Mouse (Mus musculus): ENCODE data around the gene Rora. TPM values are rescaled to one million over a fixed set of nuclear protein-coding genes. Genes with fewer than 3 reads are reported as not detected.
A peak's percentile ranks its signal among the peaks of the same experiment; 100 is the strongest.

Gene Rora
- polyA plus RNA-seq, 1 experiment from 2014 or later = 6.6 TPM

DNA sequence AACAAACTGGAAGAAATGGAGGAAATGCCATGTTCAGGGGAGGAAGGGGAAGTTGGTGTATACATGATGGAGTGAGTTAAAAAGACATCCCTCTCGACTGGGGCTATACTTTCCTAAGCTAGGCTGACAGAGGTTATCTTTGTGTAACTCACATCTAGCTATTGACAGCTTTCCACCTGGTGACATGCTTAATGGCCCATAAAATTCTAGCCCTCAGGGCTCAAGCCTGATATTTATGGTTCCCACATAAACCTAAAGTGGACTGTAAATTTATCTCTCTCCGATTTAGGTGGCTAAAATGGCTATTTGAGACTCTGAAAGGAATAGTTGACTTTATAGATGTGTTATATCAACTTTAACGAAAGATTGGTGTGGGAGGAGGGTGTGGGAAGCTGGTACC, 571.3 kb downstream of the Rora start:
- no peaks in the 10 kb centered on the region for H3K36me3 ChIP-seq (replicated peaks)
- 67% methylated on average over 3 of the region's 3 CpGs for WGBS
- no peaks in the 10 kb centered on the region for H3K9me3 ChIP-seq
- no peak overlapping the region for H3K4me3 ChIP-seq
- no peak overlapping the region for H3K27ac ChIP-seq (replicated peaks)
- H3K4me1 ChIP-seq = peaks cover 22% of the 10 kb centered on the region
- DNase-seq (ENCODE audit: low spot score) = no peak
- no peaks in the 10 kb centered on the region for H3K27me3 ChIP-seq (replicated peaks; ENCODE audit: low read depth, poor library complexity, severe bottlenecking)

DNA sequence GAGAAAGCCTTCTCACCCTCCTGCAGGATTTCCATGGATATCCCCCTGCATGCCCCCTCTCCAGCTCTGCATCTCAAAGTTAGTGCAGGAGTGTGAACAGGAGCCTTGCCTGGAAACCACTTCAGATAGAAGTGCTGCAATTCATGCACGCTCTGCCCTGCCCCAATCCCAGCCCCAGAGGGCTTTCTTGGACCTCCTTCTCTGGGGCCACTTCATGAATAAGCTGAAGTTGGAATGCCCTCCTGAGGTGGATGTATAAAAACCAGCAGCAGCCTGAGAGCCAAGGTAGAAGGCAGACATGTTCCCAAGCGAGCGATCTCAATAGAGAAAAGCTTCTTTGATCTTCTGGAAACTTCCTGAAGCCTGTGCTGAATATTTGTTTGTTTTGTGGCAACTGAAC, 572.8 kb downstream of the Rora start:
- Histone ChIP-seq H3K36me3 (replicated peaks) (no peaks in the 10 kb centered on the region), H3K27me3 (replicated peaks; ENCODE audit: low read depth, poor library complexity, severe bottlenecking) (no peaks in the 10 kb centered on the region), H3K27ac (replicated peaks) (no peak overlapping the region), H3K4me1 (peaks cover 22% of the 10 kb centered on the region), H3K4me3 (no peak overlapping the region), H3K9me3 (0 out of 2 replicates have a peak, but pooled peaks cover under 1% of the 10 kb centered on the region)
- peak; percentile 20 for DNase-seq (ENCODE audit: low spot score)
- 46% methylated on average over 3 of the region's 3 CpGs for WGBS

DNA sequence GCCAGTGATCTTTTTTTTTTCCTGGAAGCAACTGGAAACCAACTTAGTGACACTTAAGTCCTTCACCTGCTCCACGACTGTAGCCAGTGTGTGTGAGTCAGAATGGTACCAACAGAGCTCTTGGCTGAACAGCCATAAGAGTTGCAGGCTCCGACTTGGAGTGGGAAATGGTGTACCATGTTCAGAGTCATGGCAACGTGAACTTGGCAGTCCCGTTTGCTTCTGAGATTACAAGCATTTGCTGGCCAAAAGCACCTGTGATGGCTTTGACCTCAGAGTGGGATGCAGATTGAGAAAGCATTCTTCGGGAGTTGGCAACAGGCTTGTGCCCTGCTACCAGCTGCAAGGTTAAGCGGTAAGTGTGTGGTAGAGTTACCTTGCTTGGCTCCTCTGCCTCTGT, 574.2 kb downstream of the Rora start:
- H3K4me3 ChIP-seq = no peak overlapping the region
- no peak overlapping the region for H3K27ac ChIP-seq (replicated peaks)
- peaks cover 22% of the 10 kb centered on the region for H3K4me1 ChIP-seq
- H3K36me3 ChIP-seq (replicated peaks) = no peaks in the 10 kb centered on the region
- DNase-seq (ENCODE audit: low spot score) = no peak
- whole genome bisulfite sequencing = 90% methylated on average over 6 of the region's 6 CpGs
- H3K27me3 ChIP-seq (replicated peaks; ENCODE audit: low read depth, poor library complexity, severe bottlenecking) = no peaks in the 10 kb centered on the region
- 0 out of 2 replicates have a peak, but pooled peaks cover 4% of the 10 kb centered on the region for H3K9me3 ChIP-seq

DNA sequence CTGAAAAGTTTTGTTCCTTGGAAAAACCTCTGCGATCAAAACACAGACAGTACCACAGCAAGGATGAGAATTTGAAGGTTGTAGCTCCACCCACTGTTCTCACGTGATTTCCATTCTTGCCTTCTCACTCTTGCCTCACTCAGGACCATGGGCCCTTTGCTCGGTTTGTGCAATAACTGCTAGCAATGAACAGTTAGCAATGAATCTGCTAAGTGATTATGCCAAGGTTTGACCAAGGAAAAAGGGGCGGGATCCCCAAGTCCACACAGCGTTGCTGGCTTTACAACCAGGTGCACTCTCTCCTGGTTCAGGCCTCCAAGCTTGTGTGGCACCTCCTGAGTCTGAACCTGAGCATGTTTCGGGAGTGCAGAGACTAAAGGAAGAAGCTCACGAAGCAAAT, 576.3 kb downstream of the Rora start:
- H3K4me3 ChIP-seq = no peak overlapping the region
- 87% methylated on average over 7 of the region's 7 CpGs for WGBS
- no peaks in the 10 kb centered on the region for H3K27me3 ChIP-seq (replicated peaks; ENCODE audit: low read depth, poor library complexity, severe bottlenecking)
- H3K4me1 ChIP-seq = peaks cover 23% of the 10 kb centered on the region
- H3K36me3 ChIP-seq (replicated peaks) = no peaks in the 10 kb centered on the region
- H3K27ac ChIP-seq (replicated peaks) = no peak overlapping the region
- H3K9me3 ChIP-seq = 0 out of 2 replicates have a peak, but pooled peaks cover 4% of the 10 kb centered on the region
- no peak for DNase-seq (ENCODE audit: low spot score)

DNA sequence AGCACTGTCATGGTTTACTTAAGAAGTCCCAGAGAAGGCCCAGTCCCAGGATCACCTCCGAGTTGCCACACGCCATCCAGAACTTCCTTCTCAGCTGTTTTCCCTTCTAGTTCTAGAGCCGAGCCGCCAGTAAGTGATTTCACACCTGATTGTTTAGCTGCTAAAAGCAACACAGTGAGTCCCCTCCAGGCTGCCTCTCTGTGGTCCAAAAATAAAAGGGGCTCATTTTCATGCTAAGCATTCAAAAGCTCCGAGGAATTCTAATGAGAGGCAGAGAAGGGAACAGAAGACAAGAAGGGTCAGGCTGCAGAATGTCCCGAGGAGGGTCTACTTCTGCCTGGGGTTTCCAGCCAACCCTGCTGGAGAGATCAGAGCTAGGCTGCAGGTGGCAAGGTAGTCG, 580.9 kb downstream of the Rora start:
- 41% methylated on average over 7 of the region's 7 CpGs for WGBS
- no peaks in the 10 kb centered on the region for H3K36me3 ChIP-seq (replicated peaks)
- H3K9me3 ChIP-seq = 0 out of 2 replicates have a peak, but pooled peaks cover 4% of the 10 kb centered on the region
- no peaks in the 10 kb centered on the region for H3K27me3 ChIP-seq (replicated peaks; ENCODE audit: low read depth, poor library complexity, severe bottlenecking)
- H3K4me3 ChIP-seq = no peak overlapping the region
- H3K4me1 ChIP-seq = peaks cover 16% of the 10 kb centered on the region
- H3K27ac ChIP-seq (replicated peaks) = no peak overlapping the region
- DNase-seq (ENCODE audit: low spot score) = no peak

DNA sequence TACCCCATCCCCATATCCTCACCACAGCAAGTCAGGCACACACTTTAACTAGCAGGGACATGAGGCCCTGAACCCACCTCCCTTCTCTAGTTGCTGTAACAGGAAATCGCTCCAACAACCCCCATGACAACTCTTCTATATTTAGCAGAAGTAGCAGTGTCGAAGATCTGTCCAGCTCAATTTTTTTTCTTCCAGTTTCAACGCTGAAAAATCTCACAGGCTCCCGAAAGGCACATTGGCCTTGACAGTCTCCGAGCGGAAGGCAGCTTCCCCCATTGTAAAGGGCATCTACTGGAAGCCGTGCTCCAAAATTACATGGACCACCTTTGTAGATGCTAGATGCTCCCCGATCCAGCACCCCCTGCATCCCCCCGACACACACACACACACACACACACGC, 583.7 kb downstream of the Rora start:
- WGBS = 81% methylated on average over 10 of the region's 10 CpGs
- Histone ChIP-seq H3K36me3 (replicated peaks) (no peaks in the 10 kb centered on the region), H3K27ac (replicated peaks) (no peak overlapping the region), H3K4me1 (peaks cover 26% of the 10 kb centered on the region), H3K4me3 (no peak overlapping the region), H3K9me3 (no peaks in the 10 kb centered on the region), H3K27me3 (replicated peaks; ENCODE audit: low read depth, poor library complexity, severe bottlenecking) (no peaks in the 10 kb centered on the region)
- no peak for DNase-seq (ENCODE audit: low spot score)

DNA sequence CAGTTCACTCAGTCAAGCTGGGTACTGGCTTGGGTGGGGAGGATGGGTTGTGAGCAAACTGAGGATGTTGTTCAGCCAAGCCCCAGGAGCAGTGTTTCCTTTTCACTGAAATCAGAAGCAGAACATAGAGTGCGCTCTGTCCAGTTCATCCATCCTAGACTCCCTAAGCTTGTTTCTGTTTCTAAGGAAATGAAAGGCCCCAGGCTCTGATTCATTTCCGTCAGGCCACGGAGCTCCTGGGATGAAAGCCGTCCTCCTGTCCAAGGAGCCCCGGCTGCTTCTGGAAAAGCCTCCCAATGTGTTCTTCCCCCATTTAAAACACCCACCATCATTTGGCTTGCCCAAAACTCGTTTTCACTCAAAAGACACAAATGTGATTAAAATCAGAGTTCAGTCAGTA, 589.0 kb downstream of the Rora start:
- WGBS = 41% methylated on average over 6 of the region's 6 CpGs
- Histone ChIP-seq H3K9me3 (no peaks in the 10 kb centered on the region), H3K4me1 (peaks cover 27% of the 10 kb centered on the region), H3K27ac (replicated peaks) (no peak overlapping the region; the same call in 1 of the 2 replicates), H3K36me3 (replicated peaks) (no peaks in the 10 kb centered on the region), H3K27me3 (replicated peaks; ENCODE audit: low read depth, poor library complexity, severe bottlenecking) (no peaks in the 10 kb centered on the region), H3K4me3 (no peak overlapping the region)
- DNase-seq (ENCODE audit: low spot score) = peak; percentile 15

DNA sequence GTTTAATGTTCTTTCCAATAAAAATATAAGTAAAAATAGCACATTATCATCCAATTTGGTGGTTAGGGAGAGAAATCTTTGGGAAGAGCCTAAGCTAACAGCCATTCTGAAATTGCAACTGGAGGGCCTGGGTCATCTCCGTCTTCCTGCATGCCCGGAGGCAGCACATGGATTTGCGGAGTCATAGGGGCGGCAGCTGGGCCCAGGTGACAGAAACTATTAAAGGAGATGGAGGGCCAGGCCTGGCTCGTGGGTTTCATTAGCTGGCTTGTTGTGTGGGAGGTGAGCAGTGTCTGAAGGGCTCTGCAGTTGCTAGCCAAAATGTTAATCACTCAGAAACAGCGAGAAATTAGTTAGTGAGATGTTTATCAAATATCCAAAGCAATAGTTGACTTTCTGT, 590.0 kb downstream of the Rora start:
- H3K9me3 ChIP-seq = no peaks in the 10 kb centered on the region
- 33% methylated on average over 6 of the region's 6 CpGs for WGBS
- no peaks in the 10 kb centered on the region for H3K27me3 ChIP-seq (replicated peaks; ENCODE audit: low read depth, poor library complexity, severe bottlenecking)
- DNase-seq (ENCODE audit: low spot score) = peak; percentile 75
- H3K36me3 ChIP-seq (replicated peaks) = no peaks in the 10 kb centered on the region
- no peak overlapping the region for H3K4me3 ChIP-seq
- H3K27ac ChIP-seq (replicated peaks) = 0 out of 2 replicates have a peak overlapping the region, but pooled peaks have one; percentile 40
- H3K4me1 ChIP-seq = peaks cover 23% of the 10 kb centered on the region

DNA sequence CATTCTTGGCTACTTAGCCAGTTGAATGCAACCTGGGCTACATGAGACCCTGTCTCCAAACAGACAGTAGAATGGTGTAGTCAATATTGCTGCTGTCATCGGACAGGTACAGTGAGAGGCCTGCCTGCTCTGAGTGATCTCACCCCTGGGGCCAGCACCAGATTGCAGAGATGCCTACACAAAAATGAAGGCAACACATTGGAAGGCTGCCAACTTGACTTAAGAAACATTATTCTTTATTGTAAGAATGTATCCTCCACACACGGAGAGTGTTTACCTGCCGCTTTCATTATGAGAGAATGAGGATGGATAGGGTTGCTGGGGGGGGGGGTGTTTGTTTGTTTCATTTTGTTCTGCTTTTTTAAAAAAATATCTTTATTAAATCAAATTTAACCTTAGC, 592.6 kb downstream of the Rora start:
- Histone ChIP-seq H3K27ac (replicated peaks) (no peak overlapping the region), H3K4me3 (no peak overlapping the region), H3K9me3 (no peaks in the 10 kb centered on the region), H3K27me3 (replicated peaks; ENCODE audit: low read depth, poor library complexity, severe bottlenecking) (no peaks in the 10 kb centered on the region), H3K4me1 (peaks cover 23% of the 10 kb centered on the region), H3K36me3 (replicated peaks) (no peaks in the 10 kb centered on the region)
- no peak for DNase-seq (ENCODE audit: low spot score)
- 92% methylated on average over 3 of the region's 3 CpGs for WGBS

DNA sequence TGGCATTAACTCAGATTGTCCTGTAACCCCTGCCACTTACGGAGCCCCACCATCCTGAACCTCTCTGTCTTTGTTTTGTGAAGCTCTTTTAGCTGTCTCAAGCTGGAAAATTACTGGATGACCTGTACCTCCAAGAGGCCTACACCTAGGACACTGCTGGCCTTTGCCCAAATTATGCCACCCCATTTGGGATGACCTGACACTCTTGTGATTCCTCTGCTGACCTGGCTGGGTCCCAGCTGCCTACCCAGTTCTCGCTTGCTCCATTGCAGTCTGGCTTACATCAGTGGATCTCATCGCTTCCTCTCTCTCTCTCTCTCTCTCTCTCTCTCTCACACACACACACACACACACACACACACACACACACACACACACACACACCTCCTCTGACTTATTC, 596.0 kb downstream of the Rora start:
- no peaks in the 10 kb centered on the region for H3K9me3 ChIP-seq
- no peaks in the 10 kb centered on the region for H3K27me3 ChIP-seq (replicated peaks; ENCODE audit: low read depth, poor library complexity, severe bottlenecking)
- no peak for DNase-seq (ENCODE audit: low spot score)
- no peaks in the 10 kb centered on the region for H3K36me3 ChIP-seq (replicated peaks)
- no peak overlapping the region for H3K4me3 ChIP-seq
- no peaks in the 10 kb centered on the region; the same call in 1 of the 2 replicates for H3K4me1 ChIP-seq
- WGBS = 90% methylated on average over 3 of the region's 3 CpGs
- H3K27ac ChIP-seq (replicated peaks) = no peak overlapping the region

DNA sequence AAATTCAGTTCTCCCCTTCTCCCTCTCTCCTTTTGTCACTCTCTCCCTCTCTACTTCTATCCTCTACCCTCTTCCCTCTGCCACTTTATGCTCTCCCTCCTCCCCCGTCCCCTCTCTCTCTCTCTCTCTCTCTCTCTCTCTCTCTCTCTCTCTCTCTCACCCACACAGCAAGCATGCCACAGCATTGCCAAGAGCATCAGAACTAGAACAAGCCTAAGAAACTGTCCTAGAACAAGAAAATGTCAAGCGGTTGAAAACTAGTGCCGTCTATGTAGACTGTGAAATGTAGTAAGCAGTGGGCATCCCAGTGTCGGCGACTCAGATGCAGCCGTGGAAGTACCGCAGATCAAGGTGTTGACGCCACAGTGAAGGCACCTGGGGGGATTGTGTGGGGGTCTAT, 596.7 kb downstream of the Rora start:
- no peaks in the 10 kb centered on the region for H3K9me3 ChIP-seq
- DNase-seq (ENCODE audit: low spot score) = no peak
- H3K27me3 ChIP-seq (replicated peaks; ENCODE audit: low read depth, poor library complexity, severe bottlenecking) = no peaks in the 10 kb centered on the region

DNA sequence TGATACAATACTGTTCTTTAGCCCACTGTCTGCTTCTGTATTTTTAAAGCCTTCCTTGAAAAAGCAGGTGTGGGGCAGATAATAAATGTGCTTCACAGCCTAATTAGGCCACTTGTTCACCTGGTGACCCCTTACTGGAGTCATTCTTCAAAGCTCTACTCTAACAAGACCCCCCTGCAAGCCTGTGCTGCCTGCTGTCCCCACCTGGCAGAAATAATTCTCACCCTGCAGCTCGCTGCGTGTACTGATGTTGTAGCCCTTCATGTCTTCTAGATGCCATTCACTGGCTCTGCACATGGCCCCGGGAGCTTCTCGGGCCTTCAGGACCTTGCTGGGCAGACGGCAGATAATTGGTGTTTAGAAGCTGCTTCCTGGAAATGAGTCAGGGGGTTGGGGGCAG, 604.9 kb downstream of the Rora start:
- no peaks in the 10 kb centered on the region for H3K9me3 ChIP-seq
- peaks cover 15% of the 10 kb centered on the region for H3K4me1 ChIP-seq
- no peak overlapping the region for H3K27ac ChIP-seq (replicated peaks)
- H3K27me3 ChIP-seq (replicated peaks; ENCODE audit: low read depth, poor library complexity, severe bottlenecking) = no peaks in the 10 kb centered on the region
- peak; percentile 16 for DNase-seq (ENCODE audit: low spot score)
- WGBS = 42% methylated on average over 5 of the region's 5 CpGs
- no peak overlapping the region for H3K4me3 ChIP-seq
- H3K36me3 ChIP-seq (replicated peaks) = no peaks in the 10 kb centered on the region

More for the DNA sequence above, 596.7 kb downstream of the Rora start:
- no peak overlapping the region for H3K27ac ChIP-seq (replicated peaks)
- no peak overlapping the region for H3K4me3 ChIP-seq
- H3K4me1 ChIP-seq = no peaks in the 10 kb centered on the region; the same call in 1 of the 2 replicates
- WGBS = 95% methylated on average over 8 of the region's 8 CpGs
- no peaks in the 10 kb centered on the region for H3K36me3 ChIP-seq (replicated peaks)

DNA sequence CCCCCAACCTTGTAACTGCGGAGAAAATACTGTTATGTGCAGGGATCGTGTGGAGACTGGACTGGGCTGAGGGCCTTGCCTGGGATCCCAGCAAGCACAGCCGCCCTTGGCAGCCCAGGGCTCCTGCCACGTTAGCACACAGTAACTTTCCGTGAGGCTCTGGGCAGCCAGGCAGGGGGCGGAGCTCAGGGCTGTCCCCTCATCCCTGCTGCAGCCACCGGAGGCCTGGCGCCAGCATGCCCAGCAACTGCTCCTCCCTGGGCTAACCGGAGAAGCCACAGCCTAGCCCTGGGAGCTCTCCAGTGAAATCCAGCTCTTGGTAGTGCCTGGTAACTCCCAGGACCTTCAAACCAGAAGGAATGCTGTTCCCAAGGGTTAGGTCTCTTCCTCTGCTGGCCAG, 605.8 kb downstream of the Rora start:
- H3K27ac ChIP-seq (replicated peaks) = peak overlapping the region; percentile 77
- peaks cover 15% of the 10 kb centered on the region for H3K4me1 ChIP-seq
- DNase-seq (ENCODE audit: low spot score) = peak; percentile 73
- WGBS = 2% methylated on average over 9 of the region's 9 CpGs
- peak overlapping the region; percentile 30; the same call in 1 of the 2 replicates for H3K4me3 ChIP-seq
- H3K9me3 ChIP-seq = no peaks in the 10 kb centered on the region
- H3K27me3 ChIP-seq (replicated peaks; ENCODE audit: low read depth, poor library complexity, severe bottlenecking) = no peaks in the 10 kb centered on the region
- no peaks in the 10 kb centered on the region for H3K36me3 ChIP-seq (replicated peaks)

DNA sequence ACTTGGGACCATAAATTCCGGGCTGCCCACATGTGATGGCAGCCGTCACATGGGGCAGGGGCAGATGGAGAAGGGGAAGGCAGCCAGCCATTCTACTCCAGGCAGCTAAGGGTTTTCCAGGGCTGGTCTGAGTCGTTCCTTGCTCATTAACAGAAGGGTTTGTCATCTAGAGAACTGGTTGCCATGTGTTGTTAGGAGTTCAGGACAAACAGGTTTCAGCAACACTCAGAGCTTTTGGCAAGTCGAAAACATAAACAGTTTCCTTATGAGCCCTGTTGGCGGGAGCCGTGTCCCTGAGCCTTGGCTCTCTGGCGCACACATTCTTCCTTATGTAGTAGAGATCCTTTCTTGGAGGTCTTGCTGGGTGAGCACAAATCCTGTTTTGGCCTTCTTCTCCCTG, 611.6 kb downstream of the Rora start:
- H3K4me3 ChIP-seq = no peak overlapping the region

More for the DNA sequence above, 611.6 kb downstream of the Rora start:
- Histone ChIP-seq H3K36me3 (replicated peaks) (no peaks in the 10 kb centered on the region), H3K27me3 (replicated peaks; ENCODE audit: low read depth, poor library complexity, severe bottlenecking) (no peaks in the 10 kb centered on the region), H3K9me3 (no peaks in the 10 kb centered on the region), H3K27ac (replicated peaks) (no peak overlapping the region), H3K4me1 (no peaks in the 10 kb centered on the region)
- no peak for DNase-seq (ENCODE audit: low spot score)
- WGBS = 83% methylated on average over 7 of the region's 7 CpGs
